Mouse (Mus musculus): Measurements from ENCODE around the gene Ern1. TPM values are rescaled to one million over a fixed set of nuclear protein-coding genes. Genes with fewer than 3 reads are reported as not detected.
"Not testable (repeated sequence)": the region's sequence is repeated elsewhere in the genome, so short reads cannot be mapped to it uniquely, and the experiment has no call there.

Ern1 gene
- polyA plus RNA-seq, 1 experiment from 2014 or later = 3.8 TPM

DNA sequence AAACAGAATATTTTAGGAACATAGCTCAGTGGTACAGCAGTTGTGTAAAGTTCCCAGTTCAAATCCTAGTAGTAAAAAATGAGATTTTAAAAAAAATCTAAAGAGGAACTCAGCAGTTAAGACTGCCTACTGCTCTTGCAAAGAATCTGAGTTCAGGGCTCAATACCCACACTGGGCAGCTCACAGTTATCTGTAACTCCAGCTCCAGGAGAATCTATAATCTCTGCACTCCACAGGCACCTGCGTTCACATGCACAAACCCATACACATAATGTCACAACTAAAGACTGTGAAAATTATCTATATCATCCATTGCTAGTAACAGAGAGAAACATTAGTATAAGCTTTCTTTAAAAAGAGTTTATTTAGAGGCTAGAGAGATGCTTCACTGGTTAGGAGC lies 27.0 kb downstream of the Ern1 start:
- ATAC-seq (replicated peaks; ENCODE audit: insufficient number of reproducible peaks, low FRiP score, low TSS enrichment, low read depth) (no peak), DNase-seq (ENCODE audit: low spot score) (no peak)
- Histone ChIP-seq H3K36me3 (replicated peaks; ENCODE audit: control insufficient read depth, insufficient read depth, low read depth, low read length) (no peaks in the 10 kb centered on the region), H3K4me2 (ENCODE audit: low read depth, low read length) (no peak overlapping the region), H3K27me3 (ENCODE audit: control insufficient read depth, insufficient read depth, low read length) (no peaks in the 10 kb centered on the region), H3K9me3 (replicated peaks; ENCODE audit: control insufficient read depth, low read length) (no peaks in the 10 kb centered on the region), H3K27ac (replicated peaks; ENCODE audit: low read depth, low read length) (no peak overlapping the region), H3K9ac (replicated peaks; ENCODE audit: low read length) (no peak overlapping the region), H3K4me3 (ENCODE audit: low read depth, low read length) (no peak overlapping the region), H3K4me1 (ENCODE audit: control insufficient read depth, insufficient read depth, low read length) (no peaks in the 10 kb centered on the region)
- 95% methylated on average over 1 of the region's 1 CpGs for WGBS

DNA sequence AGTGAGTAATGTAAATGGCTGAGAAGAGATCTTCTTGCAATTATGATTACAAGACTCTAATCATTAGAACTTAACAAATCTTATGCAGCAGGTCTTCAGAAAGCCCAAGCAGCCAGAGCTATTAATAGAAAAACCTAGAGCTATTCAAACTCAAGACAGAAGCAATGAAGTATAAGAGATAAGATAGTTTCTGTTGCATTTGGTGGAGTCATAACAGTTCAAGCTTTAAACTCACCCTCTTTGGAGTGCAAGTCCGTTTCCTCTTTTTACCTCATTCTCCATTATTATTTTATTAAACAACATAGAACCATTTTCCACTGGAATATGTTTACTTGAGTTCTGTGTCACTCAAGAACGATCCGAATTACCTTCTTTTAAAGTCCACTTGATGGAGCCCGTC lies 29.1 kb downstream of the Ern1 start:
- Histone ChIP-seq H3K4me1 (ENCODE audit: control insufficient read depth, insufficient read depth, low read length) (no peaks in the 10 kb centered on the region), H3K9me3 (replicated peaks; ENCODE audit: control insufficient read depth, low read length) (no peaks in the 10 kb centered on the region), H3K36me3 (replicated peaks; ENCODE audit: control insufficient read depth, insufficient read depth, low read depth, low read length) (no peaks in the 10 kb centered on the region), H3K4me3 (ENCODE audit: low read depth, low read length) (no peak overlapping the region), H3K9ac (replicated peaks; ENCODE audit: low read length) (no peak overlapping the region), H3K4me2 (ENCODE audit: low read depth, low read length) (no peak overlapping the region), H3K27ac (replicated peaks; ENCODE audit: low read depth, low read length) (no peak overlapping the region), H3K27me3 (ENCODE audit: control insufficient read depth, insufficient read depth, low read length) (no peaks in the 10 kb centered on the region)
- no peak for DNase-seq (ENCODE audit: low spot score)
- ATAC-seq (replicated peaks; ENCODE audit: insufficient number of reproducible peaks, low FRiP score, low TSS enrichment, low read depth) = no peak
- WGBS = 89% methylated on average over 4 of the region's 4 CpGs

GRCm38 (mm10) chr11:106443646-106444045 lies 44.0 kb downstream of the Ern1 start:
- no peak overlapping the region for H3K4me3 ChIP-seq (ENCODE audit: low read depth, low read length)
- H3K4me1 ChIP-seq (ENCODE audit: control insufficient read depth, insufficient read depth, low read length) = no peaks in the 10 kb centered on the region
- ATAC-seq (replicated peaks; ENCODE audit: insufficient number of reproducible peaks, low FRiP score, low TSS enrichment, low read depth) (no peak), DNase-seq (ENCODE audit: low spot score) (no peak)
- 37% methylated on average over 3 of the region's 3 CpGs for WGBS
- no peak overlapping the region for H3K9ac ChIP-seq (replicated peaks; ENCODE audit: low read length)
- H3K4me2 ChIP-seq (ENCODE audit: low read depth, low read length) = no peak overlapping the region
- no peaks in the 10 kb centered on the region for H3K36me3 ChIP-seq (replicated peaks; ENCODE audit: control insufficient read depth, insufficient read depth, low read depth, low read length)
- no peaks in the 10 kb centered on the region for H3K27me3 ChIP-seq (ENCODE audit: control insufficient read depth, insufficient read depth, low read length)
- H3K9me3 ChIP-seq (replicated peaks; ENCODE audit: control insufficient read depth, low read length) = no peaks in the 10 kb centered on the region
- no peak overlapping the region for H3K27ac ChIP-seq (replicated peaks; ENCODE audit: low read depth, low read length)

GRCm38 (mm10) chr11:106442564-106442963 lies 45.1 kb downstream of the Ern1 start:
- not testable (repeated sequence) for ATAC-seq (replicated peaks; ENCODE audit: insufficient number of reproducible peaks, low FRiP score, low TSS enrichment, low read depth)

GRCm38 (mm10) chr11:106440318-106440717 lies 47.3 kb downstream of the Ern1 start:
- Histone ChIP-seq H3K27ac (replicated peaks; ENCODE audit: low read depth, low read length) (no peak overlapping the region), H3K36me3 (replicated peaks; ENCODE audit: control insufficient read depth, insufficient read depth, low read depth, low read length) (no peaks in the 10 kb centered on the region), H3K4me2 (ENCODE audit: low read depth, low read length) (no peak overlapping the region), H3K4me3 (ENCODE audit: low read depth, low read length) (no peak overlapping the region), H3K9me3 (replicated peaks; ENCODE audit: control insufficient read depth, low read length) (no peaks in the 10 kb centered on the region), H3K4me1 (ENCODE audit: control insufficient read depth, insufficient read depth, low read length) (no peaks in the 10 kb centered on the region), H3K27me3 (ENCODE audit: control insufficient read depth, insufficient read depth, low read length) (no peaks in the 10 kb centered on the region), H3K9ac (replicated peaks; ENCODE audit: low read length) (no peak overlapping the region)
- DNase-seq (ENCODE audit: low spot score) = no peak
- WGBS = 93% methylated on average over 2 of the region's 2 CpGs
- ATAC-seq (replicated peaks; ENCODE audit: insufficient number of reproducible peaks, low FRiP score, low TSS enrichment, low read depth) = no peak

More at GRCm38 (mm10) chr11:106442564-106442963, 45.1 kb downstream of the Ern1 start:
- not testable (repeated sequence) for H3K27ac ChIP-seq (replicated peaks; ENCODE audit: low read depth, low read length); H3K9me3 ChIP-seq (replicated peaks; ENCODE audit: control insufficient read depth, low read length); H3K4me3 ChIP-seq (ENCODE audit: low read depth, low read length); H3K4me2 ChIP-seq (ENCODE audit: low read depth, low read length); DNase-seq (ENCODE audit: low spot score); H3K9ac ChIP-seq (replicated peaks; ENCODE audit: low read length); H3K36me3 ChIP-seq (replicated peaks; ENCODE audit: control insufficient read depth, insufficient read depth, low read depth, low read length); H3K27me3 ChIP-seq (ENCODE audit: control insufficient read depth, insufficient read depth, low read length); H3K4me1 ChIP-seq (ENCODE audit: control insufficient read depth, insufficient read depth, low read length)
- WGBS = 88% methylated on average over 2 of the region's 2 CpGs

- no peak for ATAC-seq (replicated peaks; ENCODE audit: insufficient number of reproducible peaks, low FRiP score, low TSS enrichment, low read depth)
- H3K4me3 ChIP-seq (ENCODE audit: low read depth, low read length) = no peak overlapping the region
- H3K9me3 ChIP-seq (replicated peaks; ENCODE audit: control insufficient read depth, low read length) = no peaks in the 10 kb centered on the region
These were observed 48.3 kb downstream of the Ern1 start for GRCm38 (mm10) chr11:106439355-106439754.

GRCm38 (mm10) chr11:106438524-106439177 lies 49.0 kb downstream of the Ern1 start:
- Histone ChIP-seq H3K4me1 (ENCODE audit: control insufficient read depth, insufficient read depth, low read length) (no peaks in the 10 kb centered on the region), H3K4me3 (ENCODE audit: low read depth, low read length) (no peak overlapping the region), H3K9ac (replicated peaks; ENCODE audit: low read length) (no peak overlapping the region), H3K9me3 (replicated peaks; ENCODE audit: control insufficient read depth, low read length) (no peaks in the 10 kb centered on the region), H3K27ac (replicated peaks; ENCODE audit: low read depth, low read length) (no peak overlapping the region), H3K27me3 (ENCODE audit: control insufficient read depth, insufficient read depth, low read length) (no peaks in the 10 kb centered on the region), H3K4me2 (ENCODE audit: low read depth, low read length) (no peak overlapping the region), H3K36me3 (replicated peaks; ENCODE audit: control insufficient read depth, insufficient read depth, low read depth, low read length) (no peaks in the 10 kb centered on the region)
- ATAC-seq (replicated peaks; ENCODE audit: insufficient number of reproducible peaks, low FRiP score, low TSS enrichment, low read depth) (no peak), DNase-seq (ENCODE audit: low spot score) (no peak)
- 46% methylated on average over 4 of the region's 4 CpGs for WGBS

More at GRCm38 (mm10) chr11:106439355-106439754, 48.3 kb downstream of the Ern1 start:
- Histone ChIP-seq H3K4me1 (ENCODE audit: control insufficient read depth, insufficient read depth, low read length) (no peaks in the 10 kb centered on the region), H3K4me2 (ENCODE audit: low read depth, low read length) (no peak overlapping the region), H3K27me3 (ENCODE audit: control insufficient read depth, insufficient read depth, low read length) (no peaks in the 10 kb centered on the region), H3K9ac (replicated peaks; ENCODE audit: low read length) (no peak overlapping the region), H3K36me3 (replicated peaks; ENCODE audit: control insufficient read depth, insufficient read depth, low read depth, low read length) (no peaks in the 10 kb centered on the region), H3K27ac (replicated peaks; ENCODE audit: low read depth, low read length) (no peak overlapping the region)
- WGBS = 83% methylated on average over 3 of the region's 3 CpGs
- DNase-seq (ENCODE audit: low spot score) = no peak

- DNase-seq (ENCODE audit: low spot score) = no peak
- H3K27me3 ChIP-seq (ENCODE audit: control insufficient read depth, insufficient read depth, low read length) = no peaks in the 10 kb centered on the region
- no peak overlapping the region for H3K9ac ChIP-seq (replicated peaks; ENCODE audit: low read length)
- no peaks in the 10 kb centered on the region for H3K36me3 ChIP-seq (replicated peaks; ENCODE audit: control insufficient read depth, insufficient read depth, low read depth, low read length)
- no peak for ATAC-seq (replicated peaks; ENCODE audit: insufficient number of reproducible peaks, low FRiP score, low TSS enrichment, low read depth)
- 87% methylated on average over 2 of the region's 2 CpGs for whole genome bisulfite sequencing
- no peaks in the 10 kb centered on the region for H3K4me1 ChIP-seq (ENCODE audit: control insufficient read depth, insufficient read depth, low read length)
- H3K27ac ChIP-seq (replicated peaks; ENCODE audit: low read depth, low read length) = no peak overlapping the region
- H3K4me2 ChIP-seq (ENCODE audit: low read depth, low read length) = no peak overlapping the region
- no peaks in the 10 kb centered on the region for H3K9me3 ChIP-seq (replicated peaks; ENCODE audit: control insufficient read depth, low read length)
- no peak overlapping the region for H3K4me3 ChIP-seq (ENCODE audit: low read depth, low read length)
These were observed 50.1 kb downstream of the Ern1 start for GRCm38 (mm10) chr11:106437543-106437942.

All from embryonic facial prominence, embryonic 11.5 days (tissue).